Mouse (Mus musculus) heart, postnatal 10 days (tissue): ENCODE measurements around the gene Bcr. TPM values are rescaled to one million over a fixed set of nuclear protein-coding genes. Genes with fewer than 3 reads are reported as not detected.

Source experiments
- DNase-seq, 2 experiments: peaks; one replicate each; pipeline ENCODE4 v3.0.0; 2021
- intact Hi-C: fragments of 180-260 bp; cut with DNase I; formaldehyde crosslinking; loops from one replicate; pipeline ENCODE4 v1.15.1; 2025
- total RNA-seq, 2 experiments: library from RNA; stranded (reverse); gene quantifications; 2 replicates each; pipeline ENCODE4 v1.2.3; 2021

Gene Bcr
- total RNA-seq, 2 experiments from 2014 or later: 11.1 to 11.7 TPM

- intact Hi-C loops: no loop called here
- DNase-seq: no peak
These were observed 4.7 kb upstream of the Bcr start for GRCm38 (mm10) chr10:75055672-75056071.

- intact Hi-C loops: no loop called here
- no peak for DNase-seq
These were observed 4.1 kb upstream of the Bcr start for GRCm38 (mm10) chr10:75056255-75056654.

- intact Hi-C loops: no loop called here
- no peak for DNase-seq
These were observed 2.1 kb upstream of the Bcr start for GRCm38 (mm10) chr10:75058336-75058735.

GRCm38 (mm10) chr10:75058761-75059395 lies 1.5 kb upstream of the Bcr start:
- DNase-seq: no peak
- intact Hi-C loops: loop anchor here (1.0 kb wide), 1 partner anchor 92 kb away; no protein-coding TSS in a partner anchor

- intact Hi-C loops: loop anchor here (1.0 kb wide), 1 partner anchor 92 kb away; no protein-coding TSS in a partner anchor
- peak; percentile 84 to 87 for DNase-seq
These were observed 996 bp upstream of the Bcr start for GRCm38 (mm10) chr10:75059396-75059795.

GRCm38 (mm10) chr10:75060843-75061235 lies 447 bp downstream of the Bcr start:
- intact Hi-C loops: no loop called here
- DNase-seq: peak; percentile 24 to 34

GRCm38 (mm10) chr10:75061341-75062188 lies 1.2 kb downstream of the Bcr start:
- peak; percentile 27 to 39 for DNase-seq
- intact Hi-C loops: loop anchor here (2.0 kb wide), 1 partner anchor 47 kb away; no protein-coding TSS in a partner anchor

GRCm38 (mm10) chr10:75062189-75062561 lies 1.8 kb downstream of the Bcr start:
- DNase-seq: peak in 1 of 2 experiments; percentile 22
- intact Hi-C loops: loop anchor here (2.0 kb wide), 1 partner anchor 47 kb away; no protein-coding TSS in a partner anchor

- DNase-seq: no peak
- intact Hi-C loops: loop anchor here (2.0 kb wide), 1 partner anchor 46 kb away; no protein-coding TSS in a partner anchor
These were observed 2.2 kb downstream of the Bcr start for GRCm38 (mm10) chr10:75062621-75063020.

- intact Hi-C loops: loop anchor here (2.0 kb wide), 1 partner anchor 45 kb away; no protein-coding TSS in a partner anchor
- DNase-seq: peak; percentile 17 to 25
These were observed 3.0 kb downstream of the Bcr start for GRCm38 (mm10) chr10:75063301-75063965.

- no peak for DNase-seq
- intact Hi-C loops: no loop called here
These were observed 5.3 kb downstream of the Bcr start for GRCm38 (mm10) chr10:75065691-75066090.

- intact Hi-C loops: no loop called here
- DNase-seq: no peak
These were observed 7.1 kb downstream of the Bcr start for GRCm38 (mm10) chr10:75067446-75067845.

- DNase-seq: no peak
- intact Hi-C loops: no loop called here
These were observed 7.7 kb downstream of the Bcr start for GRCm38 (mm10) chr10:75068086-75068485.

GRCm38 (mm10) chr10:75068624-75069328 lies 8.4 kb downstream of the Bcr start:
- intact Hi-C loops: no loop called here

GRCm38 (mm10) chr10:75070281-75070976 lies 10.0 kb downstream of the Bcr start:
- intact Hi-C loops: no loop called here
- DNase-seq: no peak

More at GRCm38 (mm10) chr10:75068624-75069328, 8.4 kb downstream of the Bcr start:
- DNase-seq: no peak

- intact Hi-C loops: no loop called here
These were observed 15.3 kb downstream of the Bcr start for GRCm38 (mm10) chr10:75075665-75076064.

GRCm38 (mm10) chr10:75078174-75079128 lies 18.1 kb downstream of the Bcr start:
- DNase-seq: no peak
- intact Hi-C loops: no loop called here

More at GRCm38 (mm10) chr10:75075665-75076064, 15.3 kb downstream of the Bcr start:
- no peak for DNase-seq

- intact Hi-C loops: no loop called here
- no peak for DNase-seq
These were observed 24.9 kb downstream of the Bcr start for GRCm38 (mm10) chr10:75085330-75085729.

GRCm38 (mm10) chr10:75088471-75088870 lies 28.1 kb downstream of the Bcr start:
- intact Hi-C loops: no loop called here
- DNase-seq: no peak
